Mouse (Mus musculus) ovary, postnatal 14 days (tissue): ENCODE measurements around the gene Vash1.
A peak's percentile ranks its signal among the peaks of the same experiment; 100 is the strongest.

Source experiments
- DNase-seq: peaks from one replicate; pipeline ENCODE4 v3.0.0; 2022; ENCODE audit warnings: low spot score

Gene Vash1

GRCm38 (mm10) chr12:86719961-86720639, 41.6 kb downstream of the Vash1 start:
- no peak for DNase-seq

- DNase-seq = no peak
These were observed 43.0 kb downstream of the Vash1 start for GRCm38 (mm10) chr12:86721453-86721852.

GRCm38 (mm10) chr12:86724300-86724699, 45.8 kb downstream of the Vash1 start:
- DNase-seq = no peak

GRCm38 (mm10) chr12:86725706-86726105, 47.2 kb downstream of the Vash1 start:
- peak; percentile 7 for DNase-seq

DNA sequence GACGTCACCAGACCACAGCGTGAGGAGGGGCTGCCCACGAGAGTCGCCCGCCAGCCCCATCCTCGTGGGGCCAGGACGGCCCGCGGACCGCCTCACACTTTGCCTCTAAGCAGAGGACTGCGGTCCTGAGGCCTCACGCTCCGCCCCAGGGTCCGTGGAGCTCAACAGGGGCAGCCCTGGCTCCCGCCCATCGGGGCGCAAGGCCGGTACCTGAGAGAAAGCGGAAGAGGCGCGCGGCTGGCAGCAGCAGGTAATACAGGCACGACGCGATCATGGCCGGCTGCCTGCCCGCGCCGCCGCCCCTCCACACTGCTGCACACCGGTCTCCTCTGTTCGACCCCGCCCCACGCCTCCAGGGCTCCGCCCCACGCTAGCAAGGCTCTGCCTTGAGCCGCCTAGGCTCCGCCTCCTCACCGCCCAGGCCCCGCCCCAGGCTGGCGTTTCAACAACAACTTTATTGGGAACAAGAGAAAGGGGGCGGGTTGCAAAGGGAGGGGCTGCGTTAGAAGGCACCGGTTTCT, 47.7 kb downstream of the Vash1 start, which contains the start of gene Angel1:
Angel1 (minus strand) TSS at position 341 of the 521 bp plus-strand sequence.
- DNase-seq = peak; percentile 95

GRCm38 (mm10) chr12:86734319-86734810, 55.9 kb downstream of the Vash1 start, which contains the start of gene Lrrc74a:
Gene Lrrc74a (plus strand): TSS chr12:86734369.
- no peak for DNase-seq
